Mouse (Mus musculus): ENCODE results near the gene Gria1. TPM values are rescaled to one million over a fixed set of nuclear protein-coding genes. Genes with fewer than 3 reads are reported as not detected.

Gria1 gene
- polyA plus RNA-seq, 1 experiment from 2014 or later, result 1.1 TPM

DNA sequence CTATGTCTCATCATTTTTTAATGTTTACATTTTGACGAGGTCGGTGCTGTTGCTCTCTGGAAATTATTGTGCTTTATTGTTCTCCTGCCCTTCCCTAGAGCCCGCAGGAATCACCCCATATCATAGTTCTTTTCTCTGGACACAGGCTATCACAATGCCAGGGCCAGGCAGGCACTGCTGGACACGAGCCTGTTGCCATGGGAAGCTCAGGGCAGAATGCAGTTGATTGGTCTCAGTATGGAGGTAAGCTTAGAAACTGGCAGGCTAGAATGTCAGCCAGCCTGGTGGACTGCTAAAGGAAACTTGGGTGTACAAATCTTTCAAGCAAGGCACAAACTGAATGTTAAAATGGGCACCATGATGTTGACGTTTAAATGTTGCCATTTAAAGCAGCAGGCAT lies 78.3 kb downstream of the Gria1 start:
- DNase-seq (ENCODE audit: low spot score), result no peak
- Histone ChIP-seq H3K4me3 (ENCODE audit: low read depth, low read length) (no peak overlapping the region), H3K36me3 (ENCODE audit: control insufficient read depth, insufficient read depth, low read length) (no peaks in the 10 kb centered on the region), H3K27me3 (replicated peaks; ENCODE audit: control insufficient read depth, insufficient read depth, low read length) (no peaks in the 10 kb centered on the region), H3K4me2 (ENCODE audit: low read length) (no peak overlapping the region), H3K4me1 (replicated peaks; ENCODE audit: control insufficient read depth, insufficient read depth, low read length) (no peaks in the 10 kb centered on the region), H3K9me3 (ENCODE audit: control insufficient read depth, low read length) (no peaks in the 10 kb centered on the region), H3K27ac (ENCODE audit: low read depth) (no peak overlapping the region), H3K9ac (ENCODE audit: low read length) (no peak overlapping the region)
- ATAC-seq (replicated peaks; ENCODE audit: low FRiP score, low TSS enrichment, low read depth), result no peak
- 81% methylated on average over 5 of the region's 5 CpGs for WGBS

DNA sequence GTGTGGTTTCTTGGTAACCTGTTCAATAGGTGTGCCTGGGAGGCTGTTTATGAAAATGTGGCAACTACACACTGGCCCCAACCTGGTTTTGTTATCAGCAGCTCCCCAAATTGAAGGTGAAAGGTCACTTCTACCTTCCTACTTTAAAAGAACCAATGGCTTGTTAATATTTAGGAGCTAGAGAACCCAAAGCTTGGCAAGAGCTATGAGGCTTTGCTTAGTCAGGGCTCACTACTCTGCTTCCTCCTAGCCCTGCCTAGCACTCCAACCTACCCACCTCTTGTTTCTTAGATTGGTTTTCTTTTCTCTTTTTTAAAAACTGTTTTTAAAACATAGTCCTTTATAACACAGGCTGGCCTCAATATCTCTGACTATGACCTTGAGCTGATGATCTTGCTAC lies 79.5 kb downstream of the Gria1 start:
- Histone ChIP-seq H3K36me3 (ENCODE audit: control insufficient read depth, insufficient read depth, low read length) (no peaks in the 10 kb centered on the region), H3K9me3 (ENCODE audit: control insufficient read depth, low read length) (no peaks in the 10 kb centered on the region), H3K4me1 (replicated peaks; ENCODE audit: control insufficient read depth, insufficient read depth, low read length) (no peaks in the 10 kb centered on the region), H3K9ac (ENCODE audit: low read length) (no peak overlapping the region), H3K27ac (ENCODE audit: low read depth) (no peak overlapping the region), H3K4me3 (ENCODE audit: low read depth, low read length) (no peak overlapping the region), H3K4me2 (ENCODE audit: low read length) (no peak overlapping the region), H3K27me3 (replicated peaks; ENCODE audit: control insufficient read depth, insufficient read depth, low read length) (no peaks in the 10 kb centered on the region)
- ATAC-seq (replicated peaks; ENCODE audit: low FRiP score, low TSS enrichment, low read depth) (no peak), DNase-seq (ENCODE audit: low spot score) (no peak)

DNA sequence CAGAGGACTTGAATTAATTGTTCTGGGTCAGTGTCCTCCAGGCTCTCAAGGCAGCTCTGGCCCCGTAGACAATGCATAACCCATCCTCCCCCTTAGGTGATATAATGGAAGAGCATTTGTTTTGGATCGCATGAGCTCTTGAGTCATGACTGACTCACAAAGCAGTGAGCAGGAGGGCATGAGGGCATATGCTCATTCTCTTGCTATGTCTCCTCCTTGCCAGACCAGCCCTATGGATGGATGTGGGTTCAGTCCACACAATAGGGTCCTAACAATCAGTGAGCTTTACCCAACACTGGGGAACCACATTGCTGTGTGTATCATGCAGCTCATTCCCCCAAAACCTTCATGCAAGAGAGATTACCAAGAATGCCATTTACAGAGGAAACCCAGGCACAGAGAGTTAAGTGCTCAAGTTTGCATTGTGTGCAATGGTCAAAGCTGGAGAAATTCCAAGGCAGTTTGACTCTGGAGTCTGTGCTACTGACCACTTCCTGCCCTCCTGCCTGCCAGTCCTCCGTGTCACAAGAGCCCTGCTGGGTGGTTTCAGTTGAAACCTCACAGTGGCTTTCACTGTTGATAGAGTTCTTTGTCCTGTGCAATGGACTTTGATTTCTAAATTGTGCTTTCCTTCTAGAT lies 80.2 kb downstream of the Gria1 start:
- Histone ChIP-seq H3K27me3 (replicated peaks; ENCODE audit: control insufficient read depth, insufficient read depth, low read length) (no peaks in the 10 kb centered on the region), H3K36me3 (ENCODE audit: control insufficient read depth, insufficient read depth, low read length) (no peaks in the 10 kb centered on the region), H3K4me3 (ENCODE audit: low read depth, low read length) (no peak overlapping the region), H3K4me1 (replicated peaks; ENCODE audit: control insufficient read depth, insufficient read depth, low read length) (no peaks in the 10 kb centered on the region), H3K4me2 (ENCODE audit: low read length) (no peak overlapping the region), H3K9ac (ENCODE audit: low read length) (no peak overlapping the region), H3K27ac (ENCODE audit: low read depth) (no peak overlapping the region), H3K9me3 (ENCODE audit: control insufficient read depth, low read length) (no peaks in the 10 kb centered on the region)
- no peak for ATAC-seq (replicated peaks; ENCODE audit: low FRiP score, low TSS enrichment, low read depth)
- WGBS, result 71% methylated on average over 3 of the region's 3 CpGs
- no peak for DNase-seq (ENCODE audit: low spot score)

DNA sequence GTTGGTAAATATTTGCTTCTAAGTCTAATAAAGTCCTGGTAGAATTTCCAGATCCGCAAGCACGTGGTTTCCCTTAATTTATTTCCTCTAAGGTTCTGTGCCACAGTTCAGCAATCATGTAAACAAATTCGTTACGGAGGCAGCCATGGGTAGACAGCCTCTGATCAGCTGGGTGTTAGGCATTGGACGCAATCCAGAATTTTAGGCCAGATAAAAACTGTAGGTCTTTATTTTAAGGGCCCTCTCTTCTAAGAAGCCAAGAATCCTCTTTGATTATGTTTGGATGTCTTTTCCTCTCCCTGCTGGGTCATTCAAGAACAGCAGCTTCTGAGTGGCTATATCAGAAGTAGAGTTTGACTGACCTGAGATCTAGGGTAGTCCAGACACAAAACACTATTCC lies 89.3 kb downstream of the Gria1 start:
- no peak overlapping the region for H3K27ac ChIP-seq (ENCODE audit: low read depth)
- H3K4me2 ChIP-seq (ENCODE audit: low read length), result no peak overlapping the region
- no peaks in the 10 kb centered on the region for H3K9me3 ChIP-seq (ENCODE audit: control insufficient read depth, low read length)
- no peaks in the 10 kb centered on the region for H3K4me1 ChIP-seq (replicated peaks; ENCODE audit: control insufficient read depth, insufficient read depth, low read length)
- no peak overlapping the region for H3K9ac ChIP-seq (ENCODE audit: low read length)
- no peak overlapping the region for H3K4me3 ChIP-seq (ENCODE audit: low read depth, low read length)
- H3K36me3 ChIP-seq (ENCODE audit: control insufficient read depth, insufficient read depth, low read length), result no peaks in the 10 kb centered on the region
- DNase-seq (ENCODE audit: low spot score) (no peak), ATAC-seq (replicated peaks; ENCODE audit: low FRiP score, low TSS enrichment, low read depth) (no peak)
- 26% methylated on average over 5 of the region's 5 CpGs for WGBS
- no peaks in the 10 kb centered on the region for H3K27me3 ChIP-seq (replicated peaks; ENCODE audit: control insufficient read depth, insufficient read depth, low read length)

DNA sequence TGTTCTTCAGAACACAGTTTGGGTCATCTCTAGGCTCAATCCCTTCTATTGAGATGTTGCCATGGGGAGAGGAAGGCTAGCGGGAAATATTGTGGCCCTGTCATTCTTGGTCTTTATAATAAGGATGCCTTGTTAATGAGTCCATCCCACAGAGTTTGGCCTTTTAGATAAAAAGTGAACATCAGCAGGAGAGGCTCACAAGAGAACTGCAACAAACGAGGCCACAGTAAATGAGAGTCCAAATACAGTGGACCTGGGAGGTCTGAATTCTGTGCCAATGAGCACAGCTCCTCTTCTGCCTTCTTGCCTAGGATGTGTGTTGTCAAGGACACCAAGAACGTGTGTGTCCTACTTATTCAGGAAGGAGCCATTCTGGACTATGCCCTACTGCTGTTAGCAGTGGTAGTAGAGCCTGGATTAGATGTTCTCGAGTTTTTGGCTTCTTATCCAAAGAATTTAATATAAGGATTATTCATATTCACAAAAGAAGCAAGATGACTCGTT lies 92.6 kb downstream of the Gria1 start:
- ATAC-seq (replicated peaks; ENCODE audit: low FRiP score, low TSS enrichment, low read depth) (no peak), DNase-seq (ENCODE audit: low spot score) (no peak)
- Histone ChIP-seq H3K27me3 (replicated peaks; ENCODE audit: control insufficient read depth, insufficient read depth, low read length) (no peaks in the 10 kb centered on the region), H3K9me3 (ENCODE audit: control insufficient read depth, low read length) (no peaks in the 10 kb centered on the region), H3K36me3 (ENCODE audit: control insufficient read depth, insufficient read depth, low read length) (no peaks in the 10 kb centered on the region), H3K27ac (ENCODE audit: low read depth) (no peak overlapping the region), H3K9ac (ENCODE audit: low read length) (no peak overlapping the region), H3K4me2 (ENCODE audit: low read length) (no peak overlapping the region), H3K4me3 (ENCODE audit: low read depth, low read length) (no peak overlapping the region), H3K4me1 (replicated peaks; ENCODE audit: control insufficient read depth, insufficient read depth, low read length) (no peaks in the 10 kb centered on the region)
- WGBS, result 78% methylated on average over 5 of the region's 5 CpGs

DNA sequence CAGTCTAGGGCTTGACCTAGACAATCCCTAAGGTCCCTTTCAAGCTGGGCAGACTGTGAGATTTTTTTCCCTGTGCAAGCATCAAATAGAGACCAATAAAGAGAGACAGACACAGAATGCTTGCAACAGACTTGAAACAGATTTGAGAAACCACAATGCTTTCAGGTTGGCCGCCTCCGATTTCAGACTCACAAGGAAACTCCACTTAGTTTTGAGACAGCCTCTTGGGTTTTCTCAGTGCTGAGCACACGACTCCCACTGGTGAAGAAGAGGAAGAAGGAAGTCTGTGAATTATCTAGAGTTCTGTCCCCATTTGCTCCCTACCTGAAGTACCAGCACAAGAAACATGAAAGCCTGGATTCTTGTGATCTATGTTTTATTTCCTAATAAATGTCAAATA lies 94.5 kb downstream of the Gria1 start:
- 77% methylated on average over 3 of the region's 3 CpGs for WGBS
- Histone ChIP-seq H3K27me3 (replicated peaks; ENCODE audit: control insufficient read depth, insufficient read depth, low read length) (no peaks in the 10 kb centered on the region), H3K36me3 (ENCODE audit: control insufficient read depth, insufficient read depth, low read length) (no peaks in the 10 kb centered on the region), H3K9ac (ENCODE audit: low read length) (no peak overlapping the region), H3K4me1 (replicated peaks; ENCODE audit: control insufficient read depth, insufficient read depth, low read length) (no peaks in the 10 kb centered on the region), H3K27ac (ENCODE audit: low read depth) (no peak overlapping the region), H3K4me3 (ENCODE audit: low read depth, low read length) (no peak overlapping the region), H3K4me2 (ENCODE audit: low read length) (no peak overlapping the region), H3K9me3 (ENCODE audit: control insufficient read depth, low read length) (no peaks in the 10 kb centered on the region)
- ATAC-seq (replicated peaks; ENCODE audit: low FRiP score, low TSS enrichment, low read depth) (no peak), DNase-seq (ENCODE audit: low spot score) (no peak)

DNA sequence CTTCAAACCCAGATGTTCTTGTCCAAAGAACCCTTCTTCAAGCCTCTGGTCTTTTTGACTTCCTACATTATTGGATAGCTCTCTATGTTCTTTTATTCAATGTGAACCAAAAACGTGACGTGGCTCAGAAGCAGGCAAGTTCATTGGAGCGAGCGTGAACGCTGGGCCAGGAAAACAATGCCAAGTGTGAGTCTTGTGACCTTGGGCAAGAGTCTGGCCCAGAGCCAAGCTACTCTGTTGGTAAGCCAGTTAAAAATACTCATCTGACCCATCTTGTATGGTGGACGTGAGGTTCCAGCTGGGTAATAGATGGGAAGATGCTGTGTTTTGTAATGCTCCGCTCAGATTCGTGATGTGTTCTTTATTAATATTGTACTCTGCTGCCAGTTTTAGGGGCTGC lies 101.2 kb downstream of the Gria1 start:
- DNase-seq (ENCODE audit: low spot score) (no peak), ATAC-seq (replicated peaks; ENCODE audit: low FRiP score, low TSS enrichment, low read depth) (no peak)
- Histone ChIP-seq H3K9me3 (ENCODE audit: control insufficient read depth, low read length) (no peaks in the 10 kb centered on the region), H3K27me3 (replicated peaks; ENCODE audit: control insufficient read depth, insufficient read depth, low read length) (no peaks in the 10 kb centered on the region), H3K9ac (ENCODE audit: low read length) (no peak overlapping the region), H3K36me3 (ENCODE audit: control insufficient read depth, insufficient read depth, low read length) (no peaks in the 10 kb centered on the region), H3K4me1 (replicated peaks; ENCODE audit: control insufficient read depth, insufficient read depth, low read length) (no peaks in the 10 kb centered on the region), H3K27ac (ENCODE audit: low read depth) (no peak overlapping the region), H3K4me3 (ENCODE audit: low read depth, low read length) (no peak overlapping the region), H3K4me2 (ENCODE audit: low read length) (no peak overlapping the region)
- WGBS, result 91% methylated on average over 8 of the region's 8 CpGs

DNA sequence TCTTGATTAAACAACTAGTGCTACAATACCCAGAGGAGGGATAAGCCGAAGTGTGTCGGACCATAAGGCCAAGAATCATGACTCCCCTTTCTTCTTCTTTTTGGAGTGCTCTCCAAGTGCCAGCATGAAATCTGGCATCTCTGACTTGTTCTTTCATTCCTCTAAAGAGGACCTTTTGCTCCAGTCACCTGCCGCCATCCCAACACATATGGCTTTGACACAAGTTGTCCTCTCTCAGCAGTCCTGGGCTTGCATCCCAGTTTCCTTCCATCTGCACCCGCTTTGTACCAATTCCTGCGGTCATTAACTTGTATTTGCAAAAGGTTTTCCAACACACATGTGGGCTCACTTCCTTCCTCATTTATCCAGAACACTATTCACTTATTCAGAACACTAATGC lies 103.2 kb downstream of the Gria1 start:
- Histone ChIP-seq H3K9me3 (ENCODE audit: control insufficient read depth, low read length) (no peaks in the 10 kb centered on the region), H3K4me2 (ENCODE audit: low read length) (no peak overlapping the region), H3K4me3 (ENCODE audit: low read depth, low read length) (no peak overlapping the region), H3K27ac (ENCODE audit: low read depth) (no peak overlapping the region), H3K27me3 (replicated peaks; ENCODE audit: control insufficient read depth, insufficient read depth, low read length) (no peaks in the 10 kb centered on the region), H3K9ac (ENCODE audit: low read length) (no peak overlapping the region), H3K4me1 (replicated peaks; ENCODE audit: control insufficient read depth, insufficient read depth, low read length) (no peaks in the 10 kb centered on the region), H3K36me3 (ENCODE audit: control insufficient read depth, insufficient read depth, low read length) (no peaks in the 10 kb centered on the region)
- no peak for ATAC-seq (replicated peaks; ENCODE audit: low FRiP score, low TSS enrichment, low read depth)
- no peak for DNase-seq (ENCODE audit: low spot score)
- WGBS, result 86% methylated on average over 5 of the region's 5 CpGs

DNA sequence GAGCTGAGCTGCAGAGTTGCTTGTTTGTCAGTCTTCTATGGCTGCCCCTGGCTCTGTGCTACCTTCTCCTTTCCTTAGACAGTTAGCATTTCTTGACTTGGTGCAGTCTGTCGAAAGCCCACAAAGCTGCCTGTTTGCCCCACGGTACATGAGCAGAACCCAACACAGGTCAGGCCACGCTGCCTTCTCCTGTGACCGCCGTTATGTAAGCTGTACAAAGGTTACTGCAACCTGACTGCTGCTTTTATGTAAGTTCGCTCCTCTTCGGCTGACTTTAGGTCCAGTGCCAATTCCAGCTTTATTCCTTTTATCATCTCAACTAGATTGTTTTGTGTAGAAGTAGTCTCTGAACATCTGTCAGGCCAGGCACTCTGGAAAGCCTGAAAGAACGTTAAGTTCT lies 115.9 kb downstream of the Gria1 start:
- Histone ChIP-seq H3K9me3 (ENCODE audit: control insufficient read depth, low read length) (no peaks in the 10 kb centered on the region), H3K27ac (ENCODE audit: low read depth) (no peak overlapping the region), H3K36me3 (ENCODE audit: control insufficient read depth, insufficient read depth, low read length) (no peaks in the 10 kb centered on the region), H3K9ac (ENCODE audit: low read length) (no peak overlapping the region), H3K4me3 (ENCODE audit: low read depth, low read length) (no peak overlapping the region), H3K4me1 (replicated peaks; ENCODE audit: control insufficient read depth, insufficient read depth, low read length) (no peaks in the 10 kb centered on the region), H3K4me2 (ENCODE audit: low read length) (no peak overlapping the region), H3K27me3 (replicated peaks; ENCODE audit: control insufficient read depth, insufficient read depth, low read length) (no peaks in the 10 kb centered on the region)
- no peak for DNase-seq (ENCODE audit: low spot score)
- 77% methylated on average over 8 of the region's 8 CpGs for WGBS
- no peak for ATAC-seq (replicated peaks; ENCODE audit: low FRiP score, low TSS enrichment, low read depth)
